Comparison of ENCODE assay signal across 28 mouse cellular contexts in genomic region chr4:89078485-89078884, GRCm38 (mm10). TPM values are rescaled to one million over a fixed set of nuclear protein-coding genes. Genes with fewer than 3 reads are reported as not detected.
DNase-seq lines count a peak whose midpoint lies in the region; ATAC-seq and TF ChIP-seq lines count a peak whose summit lies in the region.
"Had no signal": no experiment of that assay in that cellular context is flagged by ENCODE, and none has a peak within 500 bp of the region (broad histone marks: within the 10 kb centered on the region; RNA-seq: fewer than 3 reads in every experiment).

No protein-coding gene starts in this region.

- no peak overlapping the region for H3K9ac ChIP-seq in midbrain, embryonic 14.5 days (replicated peaks; ENCODE audit: low read length)
- H3K9ac ChIP-seq in midbrain, embryonic 11.5 days (ENCODE audit: low read length) = no peak overlapping the region
- H3K9ac ChIP-seq in forebrain, embryonic 12.5 days = no peak overlapping the region
- H3K9ac ChIP-seq: forebrain, embryonic 15.5 days; intestine, embryonic 15.5 days; liver, embryonic 12.5 days; liver, postnatal 0 days; midbrain, embryonic 13.5 days; neural tube, embryonic 12.5 days had no signal

- DNase-seq in gastrocnemius, adult 2 months = peak; percentile 18
- no peak for DNase-seq in gastrocnemius, postnatal 14 days
- DNase-seq in midbrain, embryonic 14.5 days = peak; percentile 14
- DNase-seq in midbrain, embryonic 11.5 days (ENCODE audit: low spot score, missing footprints) = no peak
- DNase-seq in skeletal muscle tissue, adult 2 months (ENCODE audit: low read depth, low spot score) = peak; percentile 1
- DNase-seq in adrenal gland, postnatal 25 days = no peak
- DNase-seq: adrenal gland, postnatal 36 days; cerebellum, adult 2 months; cerebellum, postnatal 14 days; kidney, adult 2 months; kidney, postnatal 36 days; layer of hippocampus, postnatal 36 days; left cerebral cortex, postnatal 4 days; liver, postnatal 0 days; right cerebral cortex, adult 18-20 months; thymus, adult 18-20 months; thymus, postnatal 4 days had no signal

- H3K79me2 ChIP-seq in C2C12 (ENCODE audit: control insufficient read depth, insufficient read depth) = no peaks in the 10 kb centered on the region

- no peaks in the 10 kb centered on the region for H3K79me3 ChIP-seq in C2C12 (ENCODE audit: low read depth)

- no peak overlapping the region for H3ac ChIP-seq in C2C12 (ENCODE audit: control insufficient read depth, insufficient read length, low read depth)

- H3K4me3 ChIP-seq in gastrocnemius, adult 2 months = no peak overlapping the region
- no peak overlapping the region for H3K4me3 ChIP-seq in midbrain, embryonic 14.5 days (replicated peaks; ENCODE audit: low read depth, low read length)
- H3K4me3 ChIP-seq in midbrain, embryonic 11.5 days (ENCODE audit: low read depth, low read length) = no peak overlapping the region
- H3K4me3 ChIP-seq in C2C12 (ENCODE audit: insufficient read depth, poor library complexity, severe bottlenecking) = no peak overlapping the region
- no peak overlapping the region for H3K4me3 ChIP-seq in forebrain, embryonic 12.5 days (replicated peaks)
- H3K4me3 ChIP-seq: forebrain, embryonic 15.5 days; intestine, embryonic 15.5 days; liver, embryonic 12.5 days; midbrain, embryonic 13.5 days; myocyte; neural tube, embryonic 12.5 days had no signal

- H3K4me2 ChIP-seq in midbrain, embryonic 14.5 days (ENCODE audit: low read length) = no peak overlapping the region
- no peak overlapping the region for H3K4me2 ChIP-seq in midbrain, embryonic 11.5 days
- H3K4me2 ChIP-seq in forebrain, embryonic 12.5 days = no peak overlapping the region
- H3K4me2 ChIP-seq: forebrain, embryonic 15.5 days; intestine, embryonic 15.5 days; liver, embryonic 12.5 days; midbrain, embryonic 13.5 days; neural tube, embryonic 12.5 days had no signal

- H3K36me3 ChIP-seq in midbrain, embryonic 14.5 days (ENCODE audit: control insufficient read depth, insufficient read depth, low read length) = no peaks in the 10 kb centered on the region
- no peaks in the 10 kb centered on the region for H3K36me3 ChIP-seq in midbrain, embryonic 11.5 days (ENCODE audit: control insufficient read depth, insufficient read depth, low read length)
- H3K36me3 ChIP-seq in C2C12 (ENCODE audit: control insufficient read depth, insufficient read depth) = no peaks in the 10 kb centered on the region
- no peaks in the 10 kb centered on the region for H3K36me3 ChIP-seq in forebrain, embryonic 12.5 days (replicated peaks)
- H3K36me3 ChIP-seq: forebrain, embryonic 15.5 days; intestine, embryonic 15.5 days; liver, embryonic 12.5 days; midbrain, embryonic 13.5 days; neural tube, embryonic 12.5 days had no signal

- H3K27ac ChIP-seq in gastrocnemius, adult 2 months = no peak overlapping the region
- no peak overlapping the region for H3K27ac ChIP-seq in midbrain, embryonic 14.5 days (replicated peaks; ENCODE audit: low read depth, low read length)
- H3K27ac ChIP-seq in midbrain, embryonic 11.5 days (ENCODE audit: low read depth, low read length) = no peak overlapping the region
- no peak overlapping the region for H3K27ac ChIP-seq in forebrain, embryonic 12.5 days
- H3K27ac ChIP-seq: forebrain, embryonic 15.5 days; hindbrain, postnatal 0 days; intestine, embryonic 15.5 days; liver, embryonic 12.5 days; midbrain, embryonic 13.5 days; neural tube, embryonic 12.5 days; stomach, postnatal 0 days had no signal

- H3K4me1 ChIP-seq in midbrain, embryonic 14.5 days (ENCODE audit: control insufficient read depth, insufficient read depth, low read length) = no peaks in the 10 kb centered on the region
- H3K4me1 ChIP-seq in midbrain, embryonic 11.5 days (ENCODE audit: control insufficient read depth, insufficient read depth, low read length) = no peaks in the 10 kb centered on the region
- no peaks in the 10 kb centered on the region; the same call in 1 of the 2 replicates for H3K4me1 ChIP-seq in forebrain, embryonic 12.5 days
- H3K4me1 ChIP-seq: forebrain, embryonic 15.5 days; intestine, embryonic 15.5 days; liver, embryonic 12.5 days; midbrain, embryonic 13.5 days; neural tube, embryonic 12.5 days had no signal

- no peak for ATAC-seq in midbrain, embryonic 14.5 days (ENCODE audit: low FRiP score, low TSS enrichment)
- ATAC-seq in midbrain, embryonic 11.5 days (ENCODE audit: low FRiP score) = no peak
- no peak for ATAC-seq in forebrain, embryonic 12.5 days (ENCODE audit: low FRiP score)
- ATAC-seq: forebrain, embryonic 15.5 days; hindbrain, postnatal 0 days; intestine, embryonic 15.5 days; liver, embryonic 12.5 days; liver, postnatal 0 days; lung, postnatal 0 days; midbrain, embryonic 13.5 days had no signal

- no peaks in the 10 kb centered on the region for H3K9me3 ChIP-seq in midbrain, embryonic 14.5 days (ENCODE audit: control insufficient read depth, low read length)
- H3K9me3 ChIP-seq in midbrain, embryonic 11.5 days (ENCODE audit: control insufficient read depth, low read length) = no peaks in the 10 kb centered on the region
- H3K9me3 ChIP-seq in forebrain, embryonic 12.5 days = no peaks in the 10 kb centered on the region
- H3K9me3 ChIP-seq: forebrain, embryonic 15.5 days; intestine, embryonic 15.5 days; liver, embryonic 12.5 days; midbrain, embryonic 13.5 days; neural tube, embryonic 12.5 days had no signal

- intact Hi-C loops in gastrocnemius, adult 2 months (cut with DNase I) = no loop called here
- intact Hi-C loops in gastrocnemius, postnatal 14 days (cut with DNase I; ENCODE audit: low total_unique reads) = no loop called here

- TF ChIP-seq CTCF in gastrocnemius, adult 2 months (IDR thresholded peaks at IDR 0.05) = no peak
- no peak for TF ChIP-seq CTCF in C2C12 (IDR thresholded peaks at IDR 0.05; ENCODE audit: control insufficient read depth, insufficient read depth, insufficient read length)

- WGBS in midbrain, embryonic 14.5 days = 81% methylated on average over 9 of the region's 9 CpGs
- WGBS in midbrain, embryonic 11.5 days = 89% methylated on average over 9 of the region's 9 CpGs
- 88% methylated on average over 9 of the region's 9 CpGs for WGBS in forebrain, embryonic 12.5 days

- no peaks in the 10 kb centered on the region for H3K27me3 ChIP-seq in midbrain, embryonic 14.5 days (ENCODE audit: control insufficient read depth, insufficient read depth, low read length)
- no peaks in the 10 kb centered on the region for H3K27me3 ChIP-seq in midbrain, embryonic 11.5 days (ENCODE audit: control insufficient read depth, insufficient read depth, low read length)
- H3K27me3 ChIP-seq in C2C12 (ENCODE audit: control insufficient read depth, insufficient read depth, insufficient read length) = no peaks in the 10 kb centered on the region
- H3K27me3 ChIP-seq in forebrain, embryonic 12.5 days = no peaks in the 10 kb centered on the region
- H3K27me3 ChIP-seq: forebrain, embryonic 15.5 days; intestine, embryonic 15.5 days; liver, embryonic 12.5 days; midbrain, embryonic 13.5 days; neural tube, embryonic 12.5 days had no signal

TF ChIP-seq in C2C12, 6 proteins besides CTCF, POLR2A, EP300 and RAD21:
- TF ChIP-seq MYOG (IDR thresholded peaks at IDR 0.05; ENCODE audit: control insufficient read depth, extremely low read depth, insufficient read length) = no peak
- no peak for TF ChIP-seq MYOD1 (IDR thresholded peaks at IDR 0.05; ENCODE audit: control insufficient read depth, insufficient read length, low read depth)
- no peak for TF ChIP-seq FOSL1 (IDR thresholded peaks at IDR 0.05; ENCODE audit: insufficient read depth, low read length, poor library complexity, severe bottlenecking)
- TF ChIP-seq CEBPB (IDR thresholded peaks at IDR 0.05; ENCODE audit: low read depth) = peak; percentile 9
- TF ChIP-seq USF1 (IDR thresholded peaks at IDR 0.05; ENCODE audit: low read depth) = no peak
- no peak for TF ChIP-seq MAX (IDR thresholded peaks at IDR 0.05)

RNA-seq across cellular contexts. Expression of gene Mtap, which starts 58.4 kb away (rescaled TPM):
- total RNA-seq in gastrocnemius, adult 2 months (2021) = 10 to 100 TPM; 13.9 to 15.3 TPM
- total RNA-seq in gastrocnemius, postnatal 14 days (2021) = 10 to 100 TPM; 12.4 to 14.8 TPM
- polyA plus RNA-seq in midbrain, embryonic 14.5 days (2014; fragmentation: Nextera tagmentation; extraction: Ambion mirVana) = 13.9 and 23.2 TPM in 2 replicates
- polyA plus RNA-seq in midbrain, embryonic 11.5 days (2014; fragmentation: Nextera tagmentation; extraction: Ambion mirVana) = 91.1 and 96.1 TPM in 2 replicates
- polyA plus RNA-seq in C2C12 (2012; fragmentation: generic; extraction: Trizol) = 87.0 TPM
- 40.4 and 45.4 TPM in 2 replicates for total RNA-seq in adrenal gland, postnatal 25 days (2021)
- polyA plus RNA-seq in forebrain, embryonic 12.5 days (2016; fragmentation: Nextera tagmentation; extraction: Ambion mirVana) = 67.5 and 70.4 TPM in 2 replicates

Comparison
In these comparisons a context has a peak if more than half of its experiments do, and no peak if none do; other contexts are left out.
1. DNase-seq: peak in gastrocnemius, adult 2 months (single experiment), midbrain, embryonic 14.5 days (single experiment) and skeletal muscle tissue, adult 2 months (single experiment); none in gastrocnemius, postnatal 14 days (single experiment), midbrain, embryonic 11.5 days (single experiment) and adrenal gland, postnatal 25 days (single experiment).